Mouse (Mus musculus) liver, postnatal 0 days (tissue): ENCODE data around the gene Vps41.

Experiments used
- CTCF ChIP-seq: sonication (generic); IDR thresholded peaks from 2 replicates; pipeline ENCODE4 v1.5.1; 2016; ENCODE audit warnings: antibody characterized with exemption, low read depth
- EP300 ChIP-seq: IDR thresholded peaks from 2 replicates; pipeline ENCODE4 v1.6.1; 2016; ENCODE audit warnings: antibody characterized with exemption, low read depth, mild to moderate bottlenecking

DNA sequence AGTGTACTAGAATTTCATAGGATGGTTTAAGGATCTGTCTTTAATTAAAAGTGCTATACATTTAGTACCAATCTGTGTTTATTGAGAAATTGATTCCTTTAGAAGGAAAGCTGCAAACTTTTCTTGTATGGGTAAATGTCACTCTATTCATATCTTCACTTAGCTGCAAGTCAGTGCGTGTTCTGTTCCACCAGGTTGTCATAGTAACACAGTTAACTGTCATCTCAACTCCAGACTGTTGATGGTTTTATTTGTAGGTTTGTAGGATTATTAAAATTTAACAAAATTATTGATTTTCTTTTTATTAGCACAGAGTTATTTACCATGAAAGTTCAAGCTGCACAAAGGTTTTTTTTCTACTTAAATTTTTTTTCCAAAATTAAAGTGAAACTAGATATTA lies 19.5 kb downstream of the Vps41 start:
- TF ChIP-seq CTCF (no peak), EP300 (no peak)
